Mouse (Mus musculus) forebrain, postnatal 0 days (tissue): ENCODE data around the gene Ccpg1. TPM values are rescaled to one million over a fixed set of nuclear protein-coding genes. Genes with fewer than 3 reads are reported as not detected.

Source experiments
- ATAC-seq: fragments of 200-750 bp; cut with Nextera tagmentation; 2 replicates; pipeline ENCODE4 v1.8.0; 2017; ENCODE audit warnings: mild to moderate bottlenecking, moderate library complexity
- DNase-seq: peaks from one replicate; pipeline ENCODE4 v3.0.0-alpha.2; 2015
- H3K27ac ChIP-seq: fragments of 300-500 bp; sonication (generic); 2 replicates; pipeline ENCODE4 v1.5.1; 2014; ENCODE audit warnings: low read depth, mild to moderate bottlenecking, antibody characterized with exemption, low read length, moderate library complexity, mixed read lengths
- H3K27me3 ChIP-seq: fragments of 300-500 bp; sonication (generic); 2 replicates; pipeline ENCODE4 v1.6.1; 2014; ENCODE audit warnings: mild to moderate bottlenecking, low read length, mixed read lengths; ENCODE audit not compliant: insufficient read depth
- H3K36me3 ChIP-seq: fragments of 300-500 bp; sonication (generic); 2 replicates; pipeline ENCODE4 v1.6.1; 2014; ENCODE audit warnings: mild to moderate bottlenecking, moderate library complexity; ENCODE audit not compliant: insufficient read depth
- H3K4me1 ChIP-seq: fragments of 300-500 bp; sonication (generic); 2 replicates; pipeline ENCODE4 v1.6.1; 2014; ENCODE audit warnings: antibody characterized with exemption; ENCODE audit not compliant: insufficient read depth
- H3K4me2 ChIP-seq: fragments of 300-500 bp; sonication (generic); 2 replicates; pipeline ENCODE4 v1.6.1; 2014; ENCODE audit warnings: low read depth, mild to moderate bottlenecking, moderate library complexity
- H3K4me3 ChIP-seq: fragments of 300-500 bp; sonication (generic); 2 replicates; pipeline ENCODE4 v1.5.1; 2014; ENCODE audit warnings: low read depth, low read length, mixed read lengths
- H3K9ac ChIP-seq: fragments of 300-500 bp; sonication (generic); 2 replicates; pipeline ENCODE4 v1.6.1; 2014; ENCODE audit warnings: mild to moderate bottlenecking
- H3K9me3 ChIP-seq: fragments of 300-500 bp; sonication (generic); 2 replicates; pipeline ENCODE4 v1.6.1; 2016; ENCODE audit warnings: low read length
- CTCF ChIP-seq: sonication (generic); IDR thresholded peaks from 2 replicates; pipeline ENCODE4 v1.5.1; 2016; ENCODE audit warnings: antibody characterized with exemption, control low read depth, low read depth
- WGBS: fragments of 180-500 bp; shearing (Covaris S2); extraction: QIAGEN DNeasy Blood & Tissue Kit; methylation state at CpG from one replicate; pipeline ENCODE4 v1.1.7; 2014; 5-methylcytosine and 5-hydroxymethylcytosine counted together
- polyA plus RNA-seq: library from polyadenylated mRNA; unstranded; fragments of >200 nt; fragmentation: Nextera tagmentation; extraction: Ambion mirVana; gene quantifications from 2 replicates; pipeline ENCODE4 v1.2.1, GENCODE M21; 2015
- total RNA-seq: library from RNA; depleted of rRNA; stranded (reverse); fragments of >200 nt; gene quantifications from 2 replicates; pipeline ENCODE4 v1.2.3, GENCODE M21; 2014

Ccpg1 gene
- total and polyA plus RNA-seq, 2 experiments from 2014 or later = 31.9 to 42.5 TPM

GRCm38 (mm10) chr9:73006175-73006574 is 20.9 kb downstream of the Ccpg1 start:
- ATAC-seq = no peak
- H3K4me1 ChIP-seq = no peaks in the 10 kb centered on the region
- H3K9me3 ChIP-seq = no peaks in the 10 kb centered on the region
- H3K27me3 ChIP-seq = no peaks in the 10 kb centered on the region
- no peak for DNase-seq
- TF ChIP-seq CTCF = peak; percentile 41
- no peak overlapping the region for H3K27ac ChIP-seq
- no peak overlapping the region for H3K4me2 ChIP-seq
- no peak overlapping the region for H3K9ac ChIP-seq
- peaks cover 52% of the 10 kb centered on the region for H3K36me3 ChIP-seq
- no peak overlapping the region for H3K4me3 ChIP-seq
- WGBS = 93% methylated on average over 3 of the region's 3 CpGs

- no peak overlapping the region for H3K9ac ChIP-seq
- no peak overlapping the region for H3K27ac ChIP-seq
- no peak for DNase-seq
- no peak overlapping the region for H3K4me2 ChIP-seq
- no peak for ATAC-seq
- H3K4me3 ChIP-seq = no peak overlapping the region
- H3K9me3 ChIP-seq = no peaks in the 10 kb centered on the region
- no peaks in the 10 kb centered on the region for H3K4me1 ChIP-seq
- peaks cover 57% of the 10 kb centered on the region for H3K36me3 ChIP-seq
- no peaks in the 10 kb centered on the region for H3K27me3 ChIP-seq
- WGBS = 78% methylated on average over 3 of the region's 3 CpGs
- no peak for TF ChIP-seq CTCF
These were observed 23.2 kb downstream of the Ccpg1 start for GRCm38 (mm10) chr9:73008384-73008783.

- H3K4me2 ChIP-seq = no peak overlapping the region
- DNase-seq (no peak), ATAC-seq (no peak)
- no peak overlapping the region for H3K27ac ChIP-seq
- no peaks in the 10 kb centered on the region for H3K9me3 ChIP-seq
- no peak overlapping the region for H3K9ac ChIP-seq
- WGBS = 90% methylated on average over 4 of the region's 4 CpGs
- no peak overlapping the region for H3K4me3 ChIP-seq
- H3K4me1 ChIP-seq = no peaks in the 10 kb centered on the region
- peaks cover 74% of the 10 kb centered on the region for H3K36me3 ChIP-seq
- no peaks in the 10 kb centered on the region for H3K27me3 ChIP-seq
- TF ChIP-seq CTCF = peak; percentile 30; the same call in 1 of the 2 replicates
These were observed 27.4 kb downstream of the Ccpg1 start for GRCm38 (mm10) chr9:73012629-73013028.

GRCm38 (mm10) chr9:73014724-73015123 is 29.5 kb downstream of the Ccpg1 start:
- TF ChIP-seq CTCF = no peak
- H3K9ac ChIP-seq = no peak overlapping the region
- no peak overlapping the region for H3K4me2 ChIP-seq
- no peaks in the 10 kb centered on the region for H3K4me1 ChIP-seq
- WGBS = 92% methylated on average over 13 of the region's 13 CpGs
- no peak for ATAC-seq
- H3K4me3 ChIP-seq = no peak overlapping the region
- no peaks in the 10 kb centered on the region for H3K9me3 ChIP-seq
- H3K36me3 ChIP-seq = peaks cover 90% of the 10 kb centered on the region
- no peak for DNase-seq
- no peak overlapping the region for H3K27ac ChIP-seq
- H3K27me3 ChIP-seq = no peaks in the 10 kb centered on the region

DNA sequence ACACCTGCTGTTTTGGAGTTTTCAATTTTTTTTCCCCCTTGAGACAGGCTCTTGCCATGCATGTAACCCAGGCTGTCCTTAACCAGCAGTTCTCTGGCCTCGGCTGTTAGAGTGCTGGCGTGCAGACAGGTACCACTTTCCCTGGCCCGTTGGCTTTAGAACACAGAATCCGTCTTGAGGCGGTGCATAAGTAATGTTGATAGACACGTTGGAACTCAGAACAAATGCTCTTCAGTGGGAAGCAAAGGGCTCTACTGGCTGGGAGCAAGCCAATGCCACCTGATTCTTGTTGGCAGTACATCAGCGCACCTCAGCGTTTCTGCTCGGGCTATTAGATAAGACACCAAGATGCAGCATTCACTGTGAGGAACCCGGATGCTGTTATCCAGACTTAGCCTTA is 34.6 kb downstream of the Ccpg1 start:
- no peak overlapping the region for H3K4me3 ChIP-seq
- H3K27ac ChIP-seq = no peak overlapping the region
- no peaks in the 10 kb centered on the region for H3K4me1 ChIP-seq
- H3K9ac ChIP-seq = no peak overlapping the region
- ATAC-seq (no peak), DNase-seq (no peak)
- no peak for TF ChIP-seq CTCF
- H3K9me3 ChIP-seq = no peaks in the 10 kb centered on the region
- H3K36me3 ChIP-seq = peaks cover 54% of the 10 kb centered on the region
- WGBS = 74% methylated on average over 10 of the region's 10 CpGs
- no peak overlapping the region for H3K4me2 ChIP-seq
- H3K27me3 ChIP-seq = no peaks in the 10 kb centered on the region

DNA sequence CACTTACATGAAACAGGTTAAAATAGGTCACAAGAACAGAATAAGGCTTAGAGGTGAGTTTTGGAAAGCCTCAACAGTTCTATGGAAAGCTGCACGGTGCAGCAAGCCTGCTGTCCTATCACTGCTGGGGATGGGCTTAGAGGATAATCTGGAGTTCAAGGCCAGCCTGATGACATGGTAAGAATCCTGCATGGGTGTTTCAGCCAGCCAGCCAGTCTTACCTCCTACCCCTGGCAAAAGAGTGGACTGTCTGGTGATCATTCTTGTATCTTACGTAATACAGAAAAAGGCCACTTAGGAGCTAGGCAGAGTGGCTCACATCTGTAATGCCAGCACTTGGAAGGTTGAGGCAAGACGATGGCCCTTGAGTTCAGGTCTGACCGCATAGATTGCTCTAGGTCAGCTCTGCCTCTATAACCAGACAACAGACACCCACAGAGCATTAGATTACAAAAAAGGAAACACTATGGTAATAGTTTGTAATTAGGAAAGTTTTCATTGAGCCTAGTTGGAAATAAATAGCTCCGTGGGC is 35.4 kb downstream of the Ccpg1 start:
- WGBS = 97% methylated on average over 5 of the region's 5 CpGs
- H3K27ac ChIP-seq = no peak overlapping the region
- no peak overlapping the region for H3K9ac ChIP-seq
- no peaks in the 10 kb centered on the region for H3K27me3 ChIP-seq
- H3K4me3 ChIP-seq = no peak overlapping the region
- no peak for TF ChIP-seq CTCF
- no peak for ATAC-seq
- no peak for DNase-seq
- H3K4me1 ChIP-seq = no peaks in the 10 kb centered on the region
- H3K4me2 ChIP-seq = no peak overlapping the region
- peaks cover 51% of the 10 kb centered on the region for H3K36me3 ChIP-seq
- no peaks in the 10 kb centered on the region for H3K9me3 ChIP-seq

DNA sequence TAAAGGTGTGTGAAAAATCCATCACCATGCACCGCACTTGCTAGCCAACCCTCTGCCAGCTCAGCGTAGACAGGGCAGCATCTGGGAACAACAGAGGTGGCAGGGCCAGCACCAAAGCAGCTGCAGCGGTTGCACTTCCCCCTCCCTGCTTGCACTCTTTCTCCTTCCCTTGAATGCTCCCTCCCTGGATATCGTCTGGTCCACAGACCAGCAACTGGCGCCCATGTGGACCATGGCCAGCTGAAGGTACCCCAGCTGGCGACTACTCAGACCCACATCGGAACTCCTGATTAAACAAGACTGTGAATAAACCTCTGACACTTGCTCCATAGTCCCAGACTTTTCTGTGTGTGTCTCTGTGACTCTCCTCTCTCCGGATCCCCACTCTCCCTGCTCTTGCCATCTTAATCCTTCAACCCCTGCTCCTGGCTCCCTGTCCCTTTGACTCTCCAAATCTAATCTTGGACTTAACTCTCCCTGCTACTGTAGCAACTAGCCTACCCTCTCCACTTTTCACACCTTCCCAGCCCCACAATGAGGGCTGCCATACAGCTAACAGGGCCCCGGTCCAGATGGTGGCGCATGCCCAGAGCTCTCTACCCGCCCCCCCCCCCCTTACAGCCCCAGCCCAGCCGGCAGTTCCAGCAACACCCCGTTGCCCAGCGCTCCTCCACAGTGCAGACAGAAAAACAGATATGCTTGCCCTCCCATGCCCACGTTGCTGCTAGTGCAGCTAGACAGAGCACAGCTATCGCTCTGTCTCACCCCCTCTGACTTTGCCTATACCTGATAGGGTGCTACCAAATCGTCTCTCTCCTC is 40.8 kb downstream of the Ccpg1 start:
- Histone ChIP-seq H3K36me3 (peaks cover 16% of the 10 kb centered on the region), H3K9me3 (no peaks in the 10 kb centered on the region), H3K4me2 (peak overlapping the region; percentile 27), H3K27me3 (no peaks in the 10 kb centered on the region), H3K4me3 (no peak overlapping the region), H3K9ac (no peak overlapping the region), H3K4me1 (no peaks in the 10 kb centered on the region), H3K27ac (peak overlapping the region; percentile 45; the same call in 1 of the 2 replicates)
- DNase-seq (peak; percentile 41), ATAC-seq (peak; percentile 89)
- no peak for TF ChIP-seq CTCF
- 17% methylated on average over 16 of the region's 17 CpGs for WGBS
